Mouse (Mus musculus): Measurements from ENCODE around the gene Rpp38.

DNA sequence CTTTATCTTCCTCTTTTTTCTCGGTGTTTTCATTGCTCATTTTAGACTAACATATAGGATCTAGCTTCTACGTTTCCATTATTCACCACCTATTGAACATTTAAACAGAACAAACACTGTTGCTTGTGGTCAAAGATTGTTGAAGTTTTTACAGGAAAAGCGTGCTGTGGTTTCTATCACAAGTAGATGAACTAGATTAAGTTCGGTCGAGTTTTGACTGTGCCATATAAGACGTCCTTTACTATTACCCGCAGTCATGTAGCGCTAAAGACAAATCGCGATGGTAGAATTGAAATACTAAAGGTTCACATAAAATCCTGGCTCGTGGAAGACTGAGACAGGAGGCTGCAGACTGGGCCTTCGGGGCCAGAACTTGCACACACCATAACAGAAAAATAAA lies 1.3 kb upstream of the Rpp38 start:
- no peak for TF ChIP-seq POLR2A (IDR thresholded peaks at IDR 0.05; ENCODE audit: control insufficient read depth, extremely low read depth, insufficient read depth, low read length, poor library complexity)
- no peak for TF ChIP-seq CTCF (IDR thresholded peaks at IDR 0.05; ENCODE audit: borderline replicate concordance, control insufficient read depth, extremely low read depth, insufficient read depth, low read length, poor library complexity)

All from thymus, adult 2 months (tissue).